Mouse (Mus musculus): ENCODE measurements around the gene Nmt1.

Gene Nmt1

DNA sequence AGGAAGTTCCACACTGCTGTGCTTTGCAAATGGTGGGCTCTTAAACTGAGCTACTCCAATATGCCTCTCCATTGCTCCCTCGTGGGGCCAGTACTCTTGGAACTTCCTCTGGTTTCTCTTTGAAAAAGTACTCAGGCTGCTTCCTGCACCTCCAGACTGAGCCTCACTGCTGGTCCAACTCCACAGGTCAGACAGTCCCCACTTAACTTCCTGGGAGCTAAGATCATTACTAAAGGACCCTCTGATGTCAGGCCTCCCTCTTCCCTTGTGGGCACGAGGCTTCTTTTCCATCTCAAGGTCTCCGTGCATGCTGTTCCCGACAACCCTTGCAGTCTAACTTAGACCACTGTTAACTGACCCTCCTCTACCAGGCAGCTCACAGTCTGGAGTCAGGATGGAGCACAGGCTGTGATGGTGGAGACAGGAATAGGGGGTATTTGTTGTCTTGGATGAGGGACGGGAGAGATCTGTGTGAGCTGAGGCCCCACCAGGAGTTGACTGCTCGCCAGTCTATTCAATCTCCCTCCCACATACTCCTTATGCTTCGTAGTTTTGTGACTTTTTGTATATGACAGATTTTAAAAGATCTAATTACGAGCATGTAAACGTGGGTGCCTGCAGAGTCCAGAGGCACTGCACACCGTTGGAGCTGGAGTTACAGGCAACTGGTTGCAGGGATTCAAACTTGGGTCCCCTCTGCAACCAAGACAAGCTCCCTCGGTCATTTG lies 22.6 kb upstream of the Nmt1 start:
- no peak for DNase-seq (ENCODE audit: extremely low spot score, low read depth, low spot score)

GRCm38 (mm10) chr11:103006286-103007000 lies 21.5 kb upstream of the Nmt1 start:
- no peak for DNase-seq (ENCODE audit: extremely low spot score, low read depth, low spot score)

GRCm38 (mm10) chr11:103007001-103007340 lies 21.0 kb upstream of the Nmt1 start:
- no peak for DNase-seq (ENCODE audit: extremely low spot score, low read depth, low spot score)

- no peak for DNase-seq (ENCODE audit: extremely low spot score, low read depth, low spot score)
These were observed 19.4 kb upstream of the Nmt1 start for GRCm38 (mm10) chr11:103008558-103008957.

GRCm38 (mm10) chr11:103009208-103009607 lies 18.8 kb upstream of the Nmt1 start:
- no peak for DNase-seq (ENCODE audit: extremely low spot score, low read depth, low spot score)

- DNase-seq (ENCODE audit: extremely low spot score, low read depth, low spot score): no peak
These were observed 17.4 kb upstream of the Nmt1 start for GRCm38 (mm10) chr11:103010454-103011205.

DNA sequence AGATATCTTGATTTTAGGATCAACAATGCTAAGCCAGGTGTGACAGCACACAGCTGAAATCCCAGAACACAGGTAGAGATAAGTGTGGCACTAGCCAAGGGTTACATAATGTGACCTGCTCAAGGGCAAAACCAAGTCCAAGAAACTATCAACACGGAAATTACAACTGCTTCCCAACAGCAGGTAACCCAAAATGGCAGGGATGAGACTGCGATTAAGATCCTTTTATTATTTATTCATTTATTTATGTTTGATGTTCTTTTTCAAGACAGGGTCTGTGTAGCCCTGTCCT lies 16.8 kb upstream of the Nmt1 start:
- no peak for DNase-seq (ENCODE audit: extremely low spot score, low read depth, low spot score)

- DNase-seq (ENCODE audit: extremely low spot score, low read depth, low spot score): no peak
These were observed 11.8 kb upstream of the Nmt1 start for GRCm38 (mm10) chr11:103015881-103016825.

DNA sequence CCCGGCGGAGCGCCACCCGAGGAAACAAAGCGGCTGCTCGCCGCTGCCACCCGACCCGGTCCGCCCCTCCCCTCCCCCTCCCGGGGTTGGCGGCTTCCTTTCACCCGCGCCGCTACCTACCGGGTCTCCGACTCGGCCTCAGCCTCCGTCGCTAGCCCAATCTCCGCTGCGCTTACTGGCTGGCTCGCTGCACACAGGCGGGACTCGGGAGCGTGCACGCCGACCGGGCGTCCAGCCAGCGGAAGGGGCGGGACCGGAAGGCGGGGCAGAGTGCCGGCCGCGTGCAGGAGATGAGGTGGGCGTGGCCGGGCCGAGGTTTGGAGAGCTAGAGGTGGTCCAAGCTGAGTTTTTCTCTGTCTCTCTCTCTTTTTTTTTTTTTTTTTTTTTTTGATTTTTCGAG lies 11.1 kb upstream of the Nmt1 start:
- DNase-seq (ENCODE audit: extremely low spot score, low read depth, low spot score): peak; percentile 58

DNA sequence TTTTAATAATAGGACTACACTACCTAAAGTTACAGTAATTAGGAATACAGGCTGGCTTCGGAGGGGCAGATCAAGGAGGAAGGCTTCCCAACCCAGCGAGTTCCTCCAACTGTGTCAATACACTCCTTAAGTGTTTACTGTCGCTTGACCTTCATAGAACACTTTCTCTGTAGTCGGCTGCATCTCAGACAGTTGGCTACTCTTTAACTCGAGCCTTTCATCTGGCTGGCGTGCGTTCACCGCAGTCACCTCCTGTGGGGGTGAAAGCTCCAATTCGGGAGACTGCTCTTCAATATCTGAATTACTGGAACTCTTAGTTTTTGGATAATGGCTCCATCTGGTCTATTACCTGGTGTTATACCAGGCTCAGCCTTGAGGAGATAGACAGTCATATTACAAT lies 10.3 kb upstream of the Nmt1 start:
- DNase-seq (ENCODE audit: extremely low spot score, low read depth, low spot score): no peak

- no peak for DNase-seq (ENCODE audit: extremely low spot score, low read depth, low spot score)
These were observed 9.1 kb upstream of the Nmt1 start for GRCm38 (mm10) chr11:103018860-103019259.

- DNase-seq (ENCODE audit: extremely low spot score, low read depth, low spot score): no peak
These were observed 8.7 kb upstream of the Nmt1 start for GRCm38 (mm10) chr11:103019325-103019724.

- no peak for DNase-seq (ENCODE audit: extremely low spot score, low read depth, low spot score)
These were observed 7.2 kb upstream of the Nmt1 start for GRCm38 (mm10) chr11:103020713-103021335.

GRCm38 (mm10) chr11:103023974-103024373 lies 4.0 kb upstream of the Nmt1 start:
- no peak for DNase-seq (ENCODE audit: extremely low spot score, low read depth, low spot score)

DNA sequence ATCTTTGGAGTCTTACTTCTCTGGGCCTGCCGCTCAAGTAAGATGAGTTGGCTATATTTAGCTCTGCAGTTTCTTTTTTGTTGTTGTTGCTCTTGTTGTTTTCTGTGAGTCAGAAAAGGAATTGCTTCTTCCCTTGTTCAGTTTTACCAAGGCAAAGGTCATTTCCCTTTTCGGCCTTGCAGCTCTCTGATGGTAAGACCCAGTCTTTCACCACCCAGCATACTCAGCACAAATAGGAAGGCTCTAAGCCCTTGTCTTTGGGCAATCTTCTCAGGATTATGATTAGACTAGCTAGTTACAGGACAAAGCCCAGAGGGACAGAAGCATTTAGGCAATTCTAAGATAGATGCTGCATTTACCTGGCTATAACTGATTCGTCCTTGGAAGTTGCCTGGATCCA lies 1.1 kb upstream of the Nmt1 start:
- DNase-seq (ENCODE audit: extremely low spot score, low read depth, low spot score): no peak

- DNase-seq (ENCODE audit: extremely low spot score, low read depth, low spot score): no peak
These were observed 317 bp upstream of the Nmt1 start for GRCm38 (mm10) chr11:103027570-103028175.

DNA sequence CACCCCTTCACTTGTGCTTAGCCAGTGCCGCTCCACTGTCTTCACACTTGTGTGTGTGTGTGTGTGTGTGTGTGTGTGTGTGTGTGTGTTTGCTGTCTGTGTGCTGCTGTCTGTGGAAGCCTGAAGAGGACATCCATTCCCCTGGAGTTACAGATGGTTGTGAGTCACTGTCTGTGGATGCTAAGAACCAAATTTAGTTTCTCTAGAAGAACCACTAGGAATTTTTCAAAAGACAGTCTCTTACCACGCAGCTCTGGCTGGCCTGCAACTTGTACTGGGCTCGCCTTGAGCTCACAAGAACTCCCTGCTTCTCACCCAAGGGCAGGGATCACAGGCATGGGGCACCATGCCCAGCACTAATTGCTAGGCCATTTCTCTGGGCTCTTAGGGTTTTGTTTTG lies 5.0 kb downstream of the Nmt1 start:
- DNase-seq (ENCODE audit: extremely low spot score, low read depth, low spot score): no peak

DNA sequence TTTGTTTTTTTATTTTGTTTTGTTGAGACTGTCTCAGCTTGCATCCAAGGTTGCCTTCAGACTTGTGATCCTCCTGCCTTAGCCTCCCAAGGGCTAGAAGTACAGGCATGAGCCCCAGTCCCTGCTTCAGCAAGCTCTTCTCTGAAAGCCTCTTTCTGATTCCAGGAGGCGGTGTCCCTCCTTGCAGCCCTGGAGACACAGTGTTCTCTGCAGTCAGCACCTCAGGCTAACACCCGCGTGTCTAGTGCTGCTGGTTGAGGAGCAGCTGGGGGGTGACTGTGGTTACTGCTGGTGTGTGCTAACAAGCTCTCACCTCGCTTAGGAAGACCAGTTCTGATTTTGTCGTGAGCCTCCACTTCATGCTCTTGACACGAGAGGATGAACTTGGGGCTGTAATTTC lies 7.0 kb downstream of the Nmt1 start:
- DNase-seq (ENCODE audit: extremely low spot score, low read depth, low spot score): no peak

GRCm38 (mm10) chr11:103036881-103037465 lies 9.0 kb downstream of the Nmt1 start:
- no peak for DNase-seq (ENCODE audit: extremely low spot score, low read depth, low spot score)

DNA sequence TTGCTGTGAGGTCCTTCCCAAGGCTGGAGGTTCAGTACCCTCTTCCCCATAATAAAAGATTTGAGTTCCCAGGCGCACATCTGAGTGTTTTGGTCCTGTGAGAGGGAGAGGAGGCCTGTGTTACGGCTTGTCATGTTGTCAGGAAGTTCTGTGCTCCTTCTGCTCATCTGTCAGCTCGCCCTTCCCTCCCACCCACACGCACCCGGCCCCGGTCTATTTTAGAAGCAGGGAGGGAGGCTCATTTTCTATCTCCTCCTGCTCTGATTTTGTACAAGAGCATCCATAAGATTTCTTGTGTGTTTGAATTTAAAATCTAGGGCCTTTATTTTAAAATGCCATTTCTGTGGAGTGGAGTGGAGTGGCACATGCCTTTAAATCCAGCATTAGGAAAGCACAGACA lies 10.0 kb downstream of the Nmt1 start:
- no peak for DNase-seq (ENCODE audit: extremely low spot score, low read depth, low spot score)

Data from hindlimb bud, embryonic 11.5 days (tissue).